Mouse (Mus musculus): ENCODE results near the gene Cdip1. TPM values are rescaled to one million over a fixed set of nuclear protein-coding genes. Genes with fewer than 3 reads are reported as not detected.
A peak's percentile ranks its signal among the peaks of the same experiment; 100 is the strongest.

Gene Cdip1
- total RNA-seq, 1 experiment: 35.1 TPM

- no peak for DNase-seq (ENCODE audit: low read depth, low spot score)
- Histone ChIP-seq H3K27ac (ENCODE audit: insufficient read depth, low read depth, low read length, poor library complexity, severe bottlenecking) (no peak overlapping the region), H3K4me3 (ENCODE audit: insufficient read depth in 1 of 2, low read depth in 1 of 2, low read length in 2 of 2, poor library complexity in 1 of 2, severe bottlenecking in 1 of 2) (no peak overlapping the region), H3K36me3 (ENCODE audit: control insufficient read depth, insufficient read depth, low read length, poor library complexity, severe bottlenecking) (no peaks in the 10 kb centered on the region), H3K9ac (ENCODE audit: insufficient read depth, low read depth, low read length, poor library complexity, severe bottlenecking) (no peak overlapping the region), H3K4me1 (ENCODE audit: control insufficient read depth in 2 of 2, insufficient read depth in 2 of 2, low read length in 2 of 2, poor library complexity in 1 of 2) (peaks cover 0 to 4% of the 10 kb centered on the region in 2 experiments; a peak in 1 of 4 replicates), H3K9me3 (ENCODE audit: control insufficient read depth, insufficient read depth, low read depth, low read length) (peaks cover 7% of the 10 kb centered on the region; the same call in 1 of the 2 replicates)
- in situ Hi-C loops (cut with MboI; ENCODE audit: low sequenced_read_pairs in 2 of 2, unreplicated experiment in 2 of 2): no loop called here
- no peak for TF ChIP-seq MAFK (IDR thresholded peaks at IDR 0.05; ENCODE audit: insufficient read depth, low read depth, low read length)
- TF ChIP-seq HCFC1 (IDR thresholded peaks at IDR 0.05; ENCODE audit: borderline replicate concordance, insufficient read depth, low read length): no peak
- TF ChIP-seq ZNF384 (IDR thresholded peaks at IDR 0.05; ENCODE audit: low read depth, low read length): no peak
- no peak for TF ChIP-seq CHD2 (IDR thresholded peaks at IDR 0.05; ENCODE audit: low read depth, low read length)
- no peak for TF ChIP-seq ZC3H11A (IDR thresholded peaks at IDR 0.05; ENCODE audit: borderline replicate concordance, low read depth, low read length)
These were observed 28.3 kb upstream of the Cdip1 start for GRCm38 (mm10) chr16:4818349-4818748.

- Histone ChIP-seq H3K9ac (ENCODE audit: insufficient read depth, low read depth, low read length, poor library complexity, severe bottlenecking) (no peak overlapping the region), H3K27ac (ENCODE audit: insufficient read depth, low read depth, low read length, poor library complexity, severe bottlenecking) (no peak overlapping the region), H3K4me1 (ENCODE audit: control insufficient read depth in 2 of 2, insufficient read depth in 2 of 2, low read length in 2 of 2, poor library complexity in 1 of 2) (no peaks in the 10 kb centered on the region), H3K9me3 (ENCODE audit: control insufficient read depth, insufficient read depth, low read depth, low read length) (peaks cover 2% of the 10 kb centered on the region; the same call in 1 of the 2 replicates), H3K36me3 (ENCODE audit: control insufficient read depth, insufficient read depth, low read length, poor library complexity, severe bottlenecking) (no peaks in the 10 kb centered on the region), H3K4me3 (ENCODE audit: insufficient read depth in 1 of 2, low read depth in 1 of 2, low read length in 2 of 2, poor library complexity in 1 of 2, severe bottlenecking in 1 of 2) (no peak overlapping the region)
- DNase-seq (ENCODE audit: low read depth, low spot score): no peak
- in situ Hi-C loops (cut with MboI; ENCODE audit: low sequenced_read_pairs in 2 of 2, unreplicated experiment in 2 of 2): no loop called here
- TF ChIP-seq CHD2 (IDR thresholded peaks at IDR 0.05; ENCODE audit: low read depth, low read length) (no peak), ZNF384 (IDR thresholded peaks at IDR 0.05; ENCODE audit: low read depth, low read length) (no peak), ZC3H11A (IDR thresholded peaks at IDR 0.05; ENCODE audit: borderline replicate concordance, low read depth, low read length) (no peak), MAFK (IDR thresholded peaks at IDR 0.05; ENCODE audit: insufficient read depth, low read depth, low read length) (no peak)
These were observed 6.5 kb upstream of the Cdip1 start for GRCm38 (mm10) chr16:4796631-4797030.

- H3K4me1 ChIP-seq (ENCODE audit: control insufficient read depth in 2 of 2, insufficient read depth in 2 of 2, low read length in 2 of 2, poor library complexity in 1 of 2): peaks cover 3 to 7% of the 10 kb centered on the region in 2 experiments; a peak in 2 of 4 replicates
- H3K9ac ChIP-seq (ENCODE audit: insufficient read depth, low read depth, low read length, poor library complexity, severe bottlenecking): no peak overlapping the region
- no peak for TF ChIP-seq ZNF384 (IDR thresholded peaks at IDR 0.05; ENCODE audit: low read depth, low read length)
- no peak for TF ChIP-seq MAFK (IDR thresholded peaks at IDR 0.05; ENCODE audit: insufficient read depth, low read depth, low read length)
- H3K36me3 ChIP-seq (ENCODE audit: control insufficient read depth, insufficient read depth, low read length, poor library complexity, severe bottlenecking): no peaks in the 10 kb centered on the region
- no peak for DNase-seq (ENCODE audit: low read depth, low spot score)
- in situ Hi-C loops (cut with MboI; ENCODE audit: low sequenced_read_pairs in 2 of 2, unreplicated experiment in 2 of 2): no loop called here
- H3K9me3 ChIP-seq (ENCODE audit: control insufficient read depth, insufficient read depth, low read depth, low read length): no peaks in the 10 kb centered on the region
- no peak overlapping the region for H3K4me3 ChIP-seq (ENCODE audit: insufficient read depth in 1 of 2, low read depth in 1 of 2, low read length in 2 of 2, poor library complexity in 1 of 2, severe bottlenecking in 1 of 2)
- H3K27ac ChIP-seq (ENCODE audit: insufficient read depth, low read depth, low read length, poor library complexity, severe bottlenecking): no peak overlapping the region
These were observed 1.2 kb upstream of the Cdip1 start for GRCm38 (mm10) chr16:4791332-4791731.

GRCm38 (mm10) chr16:4789311-4789768, 752 bp downstream of the Cdip1 start:
- Histone ChIP-seq H3K4me1 (ENCODE audit: control insufficient read depth in 2 of 2, insufficient read depth in 2 of 2, low read length in 2 of 2, poor library complexity in 1 of 2) (peaks cover 3 to 7% of the 10 kb centered on the region in 2 experiments; a peak in 2 of 4 replicates), H3K9me3 (ENCODE audit: control insufficient read depth, insufficient read depth, low read depth, low read length) (no peaks in the 10 kb centered on the region), H3K27ac (ENCODE audit: insufficient read depth, low read depth, low read length, poor library complexity, severe bottlenecking) (no peak overlapping the region), H3K36me3 (ENCODE audit: control insufficient read depth, insufficient read depth, low read length, poor library complexity, severe bottlenecking) (no peaks in the 10 kb centered on the region), H3K4me3 (ENCODE audit: insufficient read depth in 1 of 2, low read depth in 1 of 2, low read length in 2 of 2, poor library complexity in 1 of 2, severe bottlenecking in 1 of 2) (peak overlapping the region; percentile 74 to 93), H3K9ac (ENCODE audit: insufficient read depth, low read depth, low read length, poor library complexity, severe bottlenecking) (peak overlapping the region; percentile 72)
- DNase-seq (ENCODE audit: low read depth, low spot score): no peak
- no peak for TF ChIP-seq ZC3H11A (IDR thresholded peaks at IDR 0.05; ENCODE audit: borderline replicate concordance, low read depth, low read length)
- no peak for TF ChIP-seq CHD2 (IDR thresholded peaks at IDR 0.05; ENCODE audit: low read depth, low read length)
- TF ChIP-seq ZNF384 (IDR thresholded peaks at IDR 0.05; ENCODE audit: low read depth, low read length): no peak
- no peak for TF ChIP-seq MAFK (IDR thresholded peaks at IDR 0.05; ENCODE audit: insufficient read depth, low read depth, low read length)
- TF ChIP-seq HCFC1 (IDR thresholded peaks at IDR 0.05; ENCODE audit: borderline replicate concordance, insufficient read depth, low read length): no peak
- in situ Hi-C loops (cut with MboI; ENCODE audit: low sequenced_read_pairs in 2 of 2, unreplicated experiment in 2 of 2): no loop called here

GRCm38 (mm10) chr16:4788176-4788575, 1.9 kb downstream of the Cdip1 start:
- H3K27ac ChIP-seq (ENCODE audit: insufficient read depth, low read depth, low read length, poor library complexity, severe bottlenecking): no peak overlapping the region
- no peaks in the 10 kb centered on the region for H3K36me3 ChIP-seq (ENCODE audit: control insufficient read depth, insufficient read depth, low read length, poor library complexity, severe bottlenecking)
- TF ChIP-seq MAFK (IDR thresholded peaks at IDR 0.05; ENCODE audit: insufficient read depth, low read depth, low read length) (no peak), ZNF384 (IDR thresholded peaks at IDR 0.05; ENCODE audit: low read depth, low read length) (no peak), ZC3H11A (IDR thresholded peaks at IDR 0.05; ENCODE audit: borderline replicate concordance, low read depth, low read length) (no peak), CHD2 (IDR thresholded peaks at IDR 0.05; ENCODE audit: low read depth, low read length) (no peak), HCFC1 (IDR thresholded peaks at IDR 0.05; ENCODE audit: borderline replicate concordance, insufficient read depth, low read length) (no peak)
- no peak for DNase-seq (ENCODE audit: low read depth, low spot score)
- H3K4me1 ChIP-seq (ENCODE audit: control insufficient read depth in 2 of 2, insufficient read depth in 2 of 2, low read length in 2 of 2, poor library complexity in 1 of 2): peaks cover 3 to 7% of the 10 kb centered on the region in 2 experiments; a peak in 2 of 4 replicates
- H3K9me3 ChIP-seq (ENCODE audit: control insufficient read depth, insufficient read depth, low read depth, low read length): no peaks in the 10 kb centered on the region
- in situ Hi-C loops (cut with MboI; ENCODE audit: low sequenced_read_pairs in 2 of 2, unreplicated experiment in 2 of 2): no loop called here
- no peak overlapping the region for H3K9ac ChIP-seq (ENCODE audit: insufficient read depth, low read depth, low read length, poor library complexity, severe bottlenecking)
- no peak overlapping the region for H3K4me3 ChIP-seq (ENCODE audit: insufficient read depth in 1 of 2, low read depth in 1 of 2, low read length in 2 of 2, poor library complexity in 1 of 2, severe bottlenecking in 1 of 2)
